Mouse (Mus musculus) frontal cortex, postnatal 14 days (tissue): ENCODE results near the gene Hoxc11.

Source experiments
- DNase-seq, 2 experiments: peaks; one replicate each; pipeline ENCODE4 v3.0.0; 2022; ENCODE audit warnings: low spot score in 2 of 2

Hoxc11 gene

DNA sequence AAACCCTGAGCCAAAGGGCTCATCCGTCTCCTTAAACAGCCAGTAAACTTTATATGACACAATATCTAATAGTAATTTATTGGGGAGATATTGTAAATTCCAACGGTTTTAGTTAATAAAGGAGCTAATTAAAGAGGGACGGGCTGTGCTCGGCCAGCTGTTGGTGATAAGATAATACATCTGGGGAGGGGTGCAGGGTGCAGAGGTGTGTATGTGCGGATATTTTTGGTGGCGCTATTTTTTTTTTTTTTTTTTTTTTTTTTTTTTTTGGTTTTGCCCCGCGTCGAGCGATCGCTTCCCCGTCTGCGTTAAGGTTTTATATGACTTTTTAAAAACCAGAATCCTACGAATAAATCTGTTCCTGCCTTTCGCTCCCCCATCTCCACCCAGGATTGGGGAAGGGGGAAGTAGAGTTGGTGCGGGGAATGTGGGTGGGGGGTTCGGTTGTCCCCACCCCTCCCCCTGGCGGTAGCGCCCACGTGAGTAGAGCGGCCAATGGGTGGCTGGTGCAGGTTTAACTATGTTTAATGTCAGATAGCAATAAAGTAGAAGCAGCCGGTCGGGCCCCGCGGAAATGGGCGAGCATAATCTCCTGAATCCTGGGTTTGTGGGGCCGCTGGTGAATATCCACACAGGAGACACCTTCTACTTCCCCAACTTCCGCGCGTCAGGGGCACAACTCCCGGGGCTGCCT is 17.8 kb upstream of the Hoxc11 start, which contains the start of gene Hoxc12:
Gene Hoxc12, plus strand, starts transcription at position 479 of the 694 bp plus-strand sequence.
- no peak for DNase-seq

DNA sequence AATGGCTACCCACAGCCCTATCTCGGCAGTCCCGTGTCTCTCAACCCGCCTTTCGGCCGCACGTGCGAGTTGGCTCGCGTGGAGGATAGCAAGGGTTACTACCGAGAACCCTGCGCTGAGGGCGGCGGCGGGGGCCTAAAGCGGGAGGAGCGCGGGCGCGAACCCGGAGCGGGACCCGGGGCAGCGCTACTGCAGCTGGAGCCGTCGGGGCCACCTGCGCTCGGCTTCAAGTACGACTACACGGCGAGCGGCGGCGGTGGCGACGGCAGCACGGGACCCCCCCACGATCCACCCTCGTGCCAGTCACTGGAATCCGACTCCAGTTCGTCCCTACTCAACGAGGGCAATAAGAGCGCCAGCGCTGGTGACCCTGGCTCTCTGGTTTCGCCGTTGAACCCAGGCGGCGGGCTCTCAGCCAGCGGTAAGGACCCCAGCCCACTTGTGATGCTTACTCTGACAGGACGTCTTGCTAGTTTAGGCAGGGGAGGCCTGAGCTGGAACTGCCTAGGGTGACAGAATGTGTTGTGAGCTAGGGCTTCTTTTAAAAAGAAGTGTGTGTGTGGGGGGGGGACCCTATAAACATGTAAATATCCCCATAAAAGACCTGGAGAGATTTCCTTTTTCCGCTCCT is 17.1 kb upstream of the Hoxc11 start:
- no peak for DNase-seq

DNA sequence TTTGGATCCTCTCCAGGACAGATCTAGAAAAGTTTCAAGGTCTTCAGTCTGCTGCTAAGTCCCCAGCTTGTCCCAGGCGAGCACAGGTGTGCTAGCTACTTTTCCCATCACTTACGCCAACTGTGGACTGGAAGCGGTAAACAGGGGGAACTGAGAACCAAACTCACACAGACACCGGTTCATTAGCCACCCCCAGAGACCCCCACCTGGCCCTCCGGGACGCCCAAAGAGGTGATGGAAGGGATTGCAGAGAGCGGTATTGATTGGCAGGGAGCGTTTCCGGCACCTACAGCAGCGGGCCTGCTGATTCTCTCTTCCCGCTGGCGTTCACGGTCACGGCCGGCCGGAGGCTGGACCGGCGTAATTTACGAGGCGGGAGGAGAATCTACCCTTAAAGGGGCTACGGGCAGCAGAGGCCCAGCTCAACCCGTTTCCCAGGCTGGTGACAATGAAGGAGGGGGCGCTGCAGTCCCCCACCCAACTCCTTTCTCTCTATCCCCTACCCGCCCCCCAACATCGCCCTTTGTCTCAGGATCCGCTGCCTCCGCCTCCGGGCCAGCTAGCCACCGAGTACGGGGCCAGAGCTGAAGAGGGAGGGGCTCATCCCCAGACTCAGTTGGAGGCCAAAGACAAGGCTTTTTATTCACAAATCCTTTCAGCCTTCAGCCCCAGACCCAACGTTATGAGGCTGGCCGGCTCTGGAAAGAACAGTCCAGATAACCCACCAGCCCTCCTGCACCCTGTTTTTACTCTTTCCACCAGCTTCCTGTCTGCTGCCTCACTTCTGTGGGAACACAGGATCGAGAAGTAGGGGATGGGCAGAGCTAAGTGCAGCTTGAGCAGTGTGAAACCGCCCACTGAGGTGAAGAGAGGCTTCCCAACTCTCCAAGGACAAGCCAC is 14.7 kb upstream of the Hoxc11 start:
- no peak for DNase-seq

DNA sequence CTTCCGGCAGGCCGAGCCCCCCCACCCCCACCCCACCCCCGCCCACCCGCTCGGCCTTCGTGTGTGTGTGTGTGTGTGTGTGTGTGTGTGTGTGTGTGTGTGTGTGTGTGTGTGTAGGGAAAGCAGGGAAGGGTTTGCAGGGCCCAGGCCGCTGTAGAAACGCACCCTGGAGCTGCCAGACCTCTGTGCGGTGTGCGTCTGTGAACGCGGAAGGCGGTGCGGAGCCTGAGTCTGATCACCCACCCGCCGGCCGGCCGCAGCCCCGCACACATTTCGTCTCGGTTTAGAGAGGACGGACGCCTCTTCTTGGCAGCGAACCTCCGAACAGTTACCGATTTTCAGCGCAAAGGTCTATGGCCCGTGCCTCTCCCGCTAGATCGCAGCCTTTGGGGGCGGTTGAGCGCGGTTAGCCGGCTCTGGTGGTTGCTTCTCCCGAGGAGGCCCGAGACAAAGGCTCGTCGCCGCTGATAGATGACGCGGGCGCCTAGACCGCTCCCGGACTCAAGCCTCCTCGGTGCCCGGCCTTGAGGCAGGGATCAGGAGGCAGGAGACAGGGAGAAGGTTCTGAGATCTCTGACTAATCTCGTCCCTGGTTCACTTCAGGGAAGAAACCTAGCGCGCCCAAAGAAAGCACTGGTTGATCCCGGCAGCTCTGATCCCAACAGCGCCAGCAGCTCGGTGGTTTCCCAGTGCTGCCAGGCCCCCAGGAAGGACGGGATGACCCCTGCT is 11.3 kb upstream of the Hoxc11 start:
- DNase-seq: no peak

DNA sequence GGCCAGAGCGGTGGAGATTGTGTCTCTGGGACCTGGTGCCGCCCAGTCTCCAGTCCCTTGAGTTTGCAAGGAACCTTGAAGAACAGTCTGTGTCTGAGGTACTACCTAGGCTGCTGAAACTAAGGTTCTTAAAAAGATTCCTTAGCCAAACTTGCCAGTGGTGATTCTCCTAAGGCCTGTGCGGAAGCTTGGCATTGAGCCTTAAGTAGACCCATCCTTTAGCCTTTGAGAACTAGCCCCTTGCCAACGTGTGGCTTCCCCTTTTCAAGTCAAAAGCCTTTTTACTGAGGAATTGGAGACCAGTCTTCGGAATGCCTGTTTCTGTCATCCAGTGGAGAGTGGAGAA is 10.8 kb upstream of the Hoxc11 start:
- DNase-seq: no peak

DNA sequence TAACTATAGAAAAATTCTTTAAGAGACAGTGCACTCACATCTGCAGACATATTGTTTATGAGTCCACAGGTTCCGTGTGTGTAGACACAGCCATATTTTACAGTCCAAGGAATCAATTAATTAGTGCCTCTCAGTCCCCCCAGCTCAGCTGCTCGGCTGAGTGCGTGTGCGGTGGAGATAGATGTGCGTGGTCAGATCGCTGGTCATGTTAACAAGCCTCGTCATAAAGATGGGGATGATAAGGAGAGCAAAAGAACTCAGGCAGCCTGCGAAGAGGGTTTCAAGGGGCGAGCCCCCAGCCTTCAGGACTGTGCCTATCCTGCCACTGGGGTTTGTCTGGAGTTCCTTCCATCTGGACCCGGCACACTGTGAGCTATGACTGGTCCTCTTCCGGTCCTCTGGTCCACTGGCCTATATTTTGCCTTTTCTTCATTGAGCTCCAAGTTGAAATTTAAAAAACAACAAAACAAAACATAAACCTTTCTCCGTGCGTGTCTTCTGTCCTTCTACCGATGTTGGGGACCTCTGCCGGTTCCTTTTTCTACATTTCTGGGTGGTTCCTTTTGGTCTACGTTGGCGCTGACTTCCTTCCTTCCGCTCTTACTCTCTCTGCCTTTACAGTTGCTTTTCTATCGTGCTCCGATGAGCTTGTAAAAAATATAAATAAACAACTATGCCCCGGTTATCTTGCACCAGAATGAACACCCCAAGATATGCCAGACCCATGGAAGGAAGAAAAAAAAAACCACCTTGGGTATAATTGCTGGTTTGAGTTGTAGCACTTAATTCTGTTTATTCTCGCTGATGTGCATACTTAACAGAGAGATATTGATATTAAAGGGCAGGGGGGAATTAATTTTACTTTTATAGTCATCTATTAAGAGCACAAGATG is 8.8 kb upstream of the Hoxc11 start:
- DNase-seq: no peak

DNA sequence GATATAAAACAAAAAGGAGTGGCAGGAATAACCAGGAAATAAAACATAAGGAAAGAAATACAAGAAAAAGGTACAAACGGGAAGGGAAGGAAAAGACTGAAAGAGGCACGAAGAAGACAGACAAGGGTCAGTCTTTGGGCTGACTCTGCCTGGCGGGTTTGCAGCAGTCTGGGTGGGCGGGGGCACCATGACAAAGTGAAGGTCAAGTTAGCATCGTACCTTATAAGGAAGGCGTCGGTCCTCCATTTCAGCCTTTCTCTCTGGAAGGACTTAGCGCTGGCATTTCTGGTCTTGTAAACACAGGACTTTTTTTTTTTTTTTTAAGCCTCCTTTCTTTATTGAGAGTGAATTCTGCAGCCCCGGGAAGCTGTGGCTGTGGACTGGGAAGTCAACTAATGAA is 7.0 kb upstream of the Hoxc11 start:
- DNase-seq: no peak

DNA sequence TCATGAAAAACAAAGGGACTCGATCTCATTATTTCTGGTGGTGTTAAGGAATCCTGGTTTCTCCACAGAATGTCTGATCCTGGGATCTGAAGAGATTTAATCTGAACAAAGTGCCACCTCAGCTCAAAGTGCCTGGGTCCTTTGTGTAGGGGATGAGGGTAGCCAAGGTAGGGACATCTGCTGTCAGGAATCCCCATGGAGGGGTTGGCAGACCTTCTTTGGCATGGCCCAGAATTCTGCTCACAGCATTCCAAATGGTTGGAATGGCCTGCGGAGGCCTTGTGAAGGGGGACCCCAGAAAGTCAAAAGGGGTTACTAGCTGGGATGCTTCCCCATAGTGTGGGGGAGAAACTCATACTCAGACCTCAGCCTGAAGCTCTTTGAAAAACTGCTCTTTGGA is 5.4 kb upstream of the Hoxc11 start:
- DNase-seq: no peak

DNA sequence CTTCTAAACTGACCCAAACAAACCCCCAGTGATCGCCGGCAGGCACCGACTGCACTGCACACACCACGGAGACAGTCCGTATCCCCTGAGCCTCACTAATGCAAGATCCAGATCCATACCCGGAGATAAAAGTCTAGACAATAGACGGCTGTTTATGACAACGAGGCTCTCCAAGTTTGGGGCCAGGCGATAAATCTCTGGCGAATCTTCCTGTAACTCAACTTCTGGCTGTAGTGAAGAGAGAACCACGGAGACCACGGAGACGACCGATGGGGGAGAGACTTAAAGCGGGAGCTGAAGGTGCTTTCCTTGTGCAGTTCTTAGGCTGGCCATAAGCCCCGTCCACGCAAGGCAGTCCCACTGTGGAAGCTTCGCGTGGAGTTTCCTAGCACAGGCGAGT is 4.5 kb upstream of the Hoxc11 start:
- no peak for DNase-seq

DNA sequence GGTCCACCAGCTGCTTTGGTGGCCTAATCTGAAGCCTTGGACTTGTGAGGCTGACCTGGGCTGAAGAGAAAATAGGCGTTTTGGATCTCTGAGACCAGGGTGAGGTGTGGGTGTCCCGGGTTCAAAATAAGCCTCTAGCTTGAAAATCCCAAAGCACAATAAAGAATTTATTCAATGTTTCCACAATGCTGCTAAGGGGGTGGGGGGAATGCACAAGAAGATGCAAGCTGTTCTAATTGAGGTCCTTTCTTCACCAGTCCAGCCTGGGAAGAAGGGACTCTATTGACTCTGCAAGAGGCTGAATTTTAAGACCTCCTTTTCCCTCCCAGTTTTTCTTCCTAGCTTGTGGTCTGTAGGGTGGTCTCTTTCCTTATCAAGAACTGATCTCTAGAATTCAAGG is 3.4 kb upstream of the Hoxc11 start:
- no peak for DNase-seq

DNA sequence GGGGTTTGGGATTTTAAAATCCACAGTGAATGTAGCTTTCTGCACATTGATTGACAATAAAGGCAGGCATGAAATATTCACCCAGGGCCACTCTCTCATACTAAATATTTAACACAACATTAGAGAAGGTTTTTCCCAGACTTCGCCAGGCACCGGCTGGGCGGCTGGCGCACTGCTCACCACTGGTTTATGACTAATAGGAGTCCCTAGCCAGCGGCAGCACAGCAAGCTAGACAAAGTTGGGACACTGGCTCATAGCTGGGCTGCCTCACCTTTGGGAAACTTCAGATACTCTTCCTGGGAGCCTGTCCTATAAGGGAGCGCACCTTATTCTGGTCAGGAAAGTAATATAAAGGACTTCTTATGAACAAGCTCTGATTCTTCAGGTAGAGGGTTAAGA is 666 bp upstream of the Hoxc11 start:
- no peak for DNase-seq

DNA sequence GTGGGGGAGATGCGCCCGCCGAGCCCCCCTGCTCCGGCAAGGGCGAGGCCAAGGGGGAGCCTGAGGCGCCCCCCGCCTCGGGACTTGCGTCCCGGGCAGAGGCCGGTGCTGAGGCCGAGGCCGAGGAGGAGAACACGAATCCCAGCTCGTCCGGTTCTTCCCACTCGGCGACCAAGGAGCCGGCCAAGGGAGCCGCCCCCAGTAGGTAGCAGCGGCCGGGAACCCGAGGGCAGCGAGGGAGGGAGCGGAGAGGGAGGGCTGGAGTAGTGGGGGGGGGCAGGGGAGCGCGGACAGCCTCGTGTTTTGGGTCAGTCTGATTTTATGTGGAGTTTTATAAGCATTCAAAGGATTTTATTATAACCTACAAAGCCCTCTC is 768 bp downstream of the Hoxc11 start:
- DNase-seq: no peak

DNA sequence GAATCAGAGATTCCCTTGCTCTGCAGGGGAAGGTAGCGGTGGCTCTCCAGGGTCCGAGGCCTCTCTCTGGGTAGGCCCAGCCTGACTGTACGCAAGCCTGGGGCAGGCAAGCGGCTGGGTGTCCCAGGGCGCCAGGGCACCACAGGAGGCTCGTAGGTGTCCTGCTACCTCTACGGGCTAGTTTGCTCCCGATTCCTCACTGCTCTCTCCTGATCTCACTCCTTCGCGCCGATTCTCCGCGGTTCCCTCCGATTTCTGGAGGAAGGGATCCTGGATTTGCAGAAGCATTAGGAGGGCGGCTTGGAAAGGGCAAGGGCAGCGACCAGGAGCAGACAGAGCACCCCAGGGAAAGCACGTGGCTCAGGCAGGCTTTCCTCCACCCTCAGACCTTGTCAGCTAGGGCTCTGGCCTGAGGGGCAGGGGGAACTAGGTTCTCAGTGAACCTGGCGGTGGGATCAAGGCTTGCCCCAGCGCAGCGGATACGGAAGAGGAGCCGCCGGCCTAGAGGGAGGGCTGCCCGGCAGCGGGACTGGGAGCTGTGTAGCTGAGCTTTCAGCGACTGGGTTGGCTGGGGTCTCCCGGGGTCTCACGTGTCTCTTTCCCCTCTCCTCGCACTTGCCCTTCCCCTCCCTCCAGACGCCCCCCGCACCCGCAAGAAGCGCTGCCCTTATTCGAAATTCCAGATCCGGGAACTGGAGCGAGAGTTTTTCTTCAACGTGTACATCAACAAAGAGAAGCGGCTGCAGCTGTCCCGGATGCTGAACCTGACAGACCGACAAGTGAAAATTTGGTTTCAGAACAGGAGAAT is 1.8 kb downstream of the Hoxc11 start:
- DNase-seq: no peak

DNA sequence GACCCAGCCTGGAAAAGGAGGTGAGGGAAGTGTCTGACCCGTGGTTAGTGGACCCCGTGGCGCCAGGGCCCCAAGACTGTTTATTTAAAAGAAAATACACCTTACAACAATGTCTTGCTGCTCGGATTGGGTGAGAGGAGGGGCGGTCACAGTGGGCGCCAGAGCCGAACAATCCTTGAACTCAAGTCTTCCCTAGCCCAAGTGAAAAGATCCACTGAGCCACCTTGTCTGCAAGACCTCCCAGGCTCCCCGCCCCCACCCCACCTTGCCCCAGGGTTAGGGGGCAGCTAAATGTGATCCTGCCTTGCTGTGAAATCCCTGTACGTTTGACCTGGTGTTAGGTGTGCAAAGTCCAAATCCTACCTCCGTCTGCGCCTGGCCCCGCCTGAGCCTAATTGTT is 2.7 kb downstream of the Hoxc11 start:
- no peak for DNase-seq

DNA sequence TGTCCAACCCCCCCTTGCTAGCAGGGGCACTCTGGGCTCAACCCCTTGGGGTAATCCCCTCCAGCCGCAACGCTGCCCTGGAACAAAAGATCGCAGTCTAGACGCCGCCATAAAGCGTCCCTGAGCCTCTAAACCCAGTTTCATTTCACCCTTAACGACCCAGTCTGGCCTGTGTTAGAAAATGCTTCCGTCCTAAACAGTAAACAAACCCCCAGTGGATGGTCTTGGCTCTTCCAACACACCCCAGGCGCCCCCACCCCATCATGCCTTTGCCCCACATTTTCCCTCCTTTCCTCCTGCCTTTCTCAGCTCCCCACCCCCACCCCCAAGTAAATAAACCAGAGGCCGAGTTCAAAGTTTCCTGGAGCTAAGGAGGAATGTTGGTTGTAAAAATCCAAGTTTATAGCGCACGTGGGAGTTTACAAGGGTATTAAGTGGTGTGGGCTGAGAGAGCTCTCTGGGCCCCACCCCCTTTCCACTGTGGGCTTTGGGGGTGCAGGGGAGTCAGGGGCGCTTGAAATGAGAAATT is 5.5 kb downstream of the Hoxc11 start:
- no peak for DNase-seq

DNA sequence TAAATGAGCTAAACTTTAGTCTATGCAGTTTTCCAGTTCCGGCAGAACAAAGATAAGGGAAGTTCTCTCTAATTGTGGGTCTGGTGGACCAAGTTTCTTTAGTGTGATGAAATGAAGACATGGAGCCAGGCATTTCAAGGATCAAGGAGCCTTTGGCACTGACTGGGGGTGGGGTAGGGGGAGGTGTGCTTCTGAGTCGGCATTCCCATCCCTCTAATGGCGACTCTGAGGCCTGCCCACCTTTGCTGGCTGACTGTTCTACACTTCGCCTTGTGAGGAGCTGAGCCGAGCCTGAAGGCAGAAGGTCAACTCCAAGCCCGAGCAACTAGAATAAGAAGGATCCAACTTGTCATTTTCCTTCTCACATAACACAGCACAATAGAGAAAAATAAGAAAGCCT is 7.5 kb downstream of the Hoxc11 start:
- DNase-seq: no peak

DNA sequence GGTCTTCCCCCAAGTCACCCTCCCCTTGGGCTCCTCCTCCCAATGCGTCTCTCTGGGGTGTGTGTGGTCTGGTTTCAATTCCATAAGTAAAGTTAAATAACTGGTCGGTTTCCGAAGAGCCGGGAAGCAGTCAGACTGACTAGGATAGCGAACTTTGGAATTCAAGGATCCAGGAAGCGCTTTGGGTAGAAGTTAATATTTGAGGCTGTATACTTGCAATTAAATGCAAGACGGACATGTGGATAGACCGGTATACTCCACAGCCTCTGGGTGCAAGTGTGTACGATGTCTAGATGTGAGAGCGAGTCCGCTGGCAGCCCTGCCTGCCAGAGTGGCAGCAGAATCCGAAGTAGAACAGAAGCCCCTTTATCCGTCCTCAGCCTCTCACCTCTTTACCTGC is 8.3 kb downstream of the Hoxc11 start:
- DNase-seq: no peak

DNA sequence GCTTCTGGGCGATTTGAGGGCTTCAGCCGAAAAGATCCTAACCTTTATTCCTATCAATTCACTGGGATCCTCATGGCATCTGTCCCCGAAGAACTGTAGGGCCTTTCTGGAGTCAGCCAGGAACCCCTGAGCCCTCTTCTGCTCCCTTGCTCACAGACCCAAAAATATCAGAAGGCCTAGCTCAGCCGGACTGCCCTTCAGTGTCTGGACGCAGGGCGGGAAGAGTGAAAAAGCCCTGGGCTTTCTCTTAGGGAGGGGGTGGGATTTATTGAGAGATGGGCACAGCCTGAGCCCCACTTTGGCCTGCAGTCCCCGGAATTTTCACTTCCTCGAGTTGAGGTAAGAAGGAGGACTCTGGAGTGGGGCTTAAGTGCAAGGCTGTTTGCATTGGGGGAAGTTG is 9.0 kb downstream of the Hoxc11 start:
- DNase-seq: no peak

DNA sequence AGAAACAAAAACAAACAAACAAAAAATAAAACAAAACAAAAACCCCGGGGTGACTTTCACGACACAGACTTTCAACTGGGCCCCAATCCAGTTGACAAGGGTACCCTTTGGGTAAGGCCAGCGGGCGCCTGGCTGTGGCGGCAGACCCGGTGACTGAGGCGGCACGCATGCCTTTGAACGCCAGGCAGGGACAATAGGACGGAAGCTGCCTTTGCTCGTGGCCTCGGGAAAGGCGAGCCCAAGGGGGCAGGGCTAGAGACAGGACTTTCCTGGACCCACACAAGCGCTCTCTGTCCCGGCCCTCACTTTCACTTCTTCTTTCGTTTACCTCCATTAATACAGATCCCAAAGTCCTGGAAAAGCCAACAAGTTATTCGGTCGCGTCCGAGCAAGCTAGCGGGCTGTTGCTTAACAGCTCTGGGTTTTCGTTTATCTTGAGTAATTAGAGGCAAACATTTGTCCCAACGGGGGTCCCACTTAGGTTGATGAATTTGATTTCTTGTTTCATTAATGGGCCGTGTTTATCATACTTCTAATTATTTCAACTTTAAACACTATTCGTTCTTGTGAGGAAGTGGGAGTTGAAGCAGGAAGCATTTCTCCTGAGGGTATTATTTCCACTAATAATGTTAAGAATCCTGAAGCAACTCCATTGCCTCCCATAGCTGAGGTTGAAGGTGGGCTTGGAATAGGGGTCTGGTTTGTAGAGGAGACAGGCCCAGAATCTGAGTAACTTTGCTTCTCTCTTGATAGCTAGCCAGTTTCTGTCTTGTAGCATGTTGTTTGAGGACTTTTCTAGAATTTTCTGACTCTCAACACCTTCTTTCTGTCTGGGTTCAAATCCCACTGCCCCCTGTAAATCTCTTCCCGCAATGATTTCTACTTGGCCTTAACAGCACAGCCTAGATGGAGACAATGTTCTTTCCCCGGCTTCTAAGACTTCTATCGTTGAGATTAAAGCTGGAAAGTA is 9.7 kb downstream of the Hoxc11 start:
- DNase-seq: no peak
